Mouse (Mus musculus): ENCODE measurements around the gene Gal3st2b.
"Not testable (repeated sequence)": the region's sequence is repeated elsewhere in the genome, so short reads cannot be mapped to it uniquely, and the experiment has no call there.

Gal3st2b gene

DNA sequence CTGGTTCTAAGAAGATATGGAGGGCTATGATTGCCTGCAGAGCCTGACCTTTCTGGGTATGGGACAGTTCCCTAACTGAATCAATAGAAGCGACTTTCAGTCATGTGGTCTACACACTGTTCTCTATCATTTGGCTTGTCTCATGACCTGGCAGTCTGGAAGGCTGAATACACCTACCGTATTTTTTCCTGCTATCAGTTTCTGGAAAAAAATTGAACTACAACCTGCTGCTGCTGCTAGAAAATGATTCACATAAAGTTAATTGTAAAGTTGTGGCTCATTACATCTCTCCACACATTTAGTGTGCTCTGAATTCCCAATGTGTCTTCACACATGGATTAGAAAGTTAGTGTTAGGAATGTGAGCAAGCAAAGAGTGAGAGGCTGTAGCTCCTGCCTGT, at the start of gene Gal3st2b:
Gene Gal3st2b (plus strand): TSS at position 301 of the 400 bp plus-strand sequence.
- DNase-seq: not testable (repeated sequence)

DNA sequence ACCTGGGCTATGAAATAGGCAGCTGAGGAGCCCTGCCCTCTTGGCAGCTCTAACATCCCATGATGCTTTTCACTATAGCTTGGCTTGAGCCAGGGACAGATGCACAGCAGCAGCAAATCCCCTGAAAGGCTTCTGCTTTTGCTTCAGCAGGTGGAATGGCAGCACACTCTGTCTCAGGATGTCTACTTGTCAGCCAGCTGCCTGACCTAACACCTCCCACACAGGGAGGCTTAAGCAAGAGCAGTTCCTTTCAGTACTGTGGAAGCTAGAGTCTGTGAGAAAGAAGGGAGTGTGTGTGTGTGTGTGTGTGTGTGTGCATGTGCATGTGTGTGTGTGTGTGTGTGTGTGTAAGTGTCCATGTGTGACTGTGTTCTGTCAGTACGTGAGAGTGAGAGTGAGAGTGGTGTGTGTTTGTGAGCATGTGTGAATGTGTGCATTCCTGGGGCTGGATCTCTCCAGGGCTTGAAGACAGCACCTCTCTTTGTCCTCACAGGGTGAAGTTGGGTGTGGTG, 46.5 kb upstream of the Gal3st2b start:
- not testable (repeated sequence) for DNase-seq

DNA sequence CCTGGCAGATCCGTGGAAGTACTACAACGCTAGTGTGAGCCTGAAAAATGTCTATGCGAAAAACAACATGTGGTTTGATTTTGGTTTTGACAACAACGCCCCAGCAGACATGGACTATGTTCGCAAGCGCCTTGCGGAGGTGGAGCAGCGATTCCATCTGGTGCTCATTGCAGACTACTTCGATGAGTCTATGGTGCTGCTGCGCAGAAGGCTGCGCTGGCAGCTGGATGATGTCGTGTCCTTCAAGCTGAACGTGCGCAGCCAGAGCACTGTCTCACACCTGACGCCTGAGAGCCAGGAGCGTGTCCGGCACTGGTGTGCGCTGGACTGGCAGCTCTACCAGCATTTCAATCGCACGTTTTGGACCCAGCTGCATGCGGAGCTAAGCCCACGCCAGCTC, 43.7 kb upstream of the Gal3st2b start:
- not testable (repeated sequence) for DNase-seq

DNA sequence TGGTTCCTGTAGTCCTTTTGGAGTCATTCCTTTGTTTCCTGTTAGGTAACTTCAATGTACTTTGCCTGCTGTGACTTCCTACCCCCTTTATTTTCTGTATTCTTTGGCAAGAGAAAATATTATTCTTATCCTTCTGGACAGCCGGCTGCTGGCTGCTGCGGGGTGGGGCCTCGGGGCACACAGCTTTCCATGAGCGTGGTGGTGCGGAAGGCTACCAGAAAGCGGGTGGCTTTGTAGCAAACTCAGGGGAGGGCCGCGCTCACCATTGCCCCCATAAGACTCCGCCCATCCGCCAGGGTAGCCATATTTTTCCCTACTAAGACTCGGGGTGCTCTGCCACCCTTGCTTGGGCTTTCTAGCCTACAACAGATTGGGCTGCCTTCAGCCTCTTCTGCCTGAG, 36.3 kb upstream of the Gal3st2b start:
- not testable (repeated sequence) for DNase-seq

DNA sequence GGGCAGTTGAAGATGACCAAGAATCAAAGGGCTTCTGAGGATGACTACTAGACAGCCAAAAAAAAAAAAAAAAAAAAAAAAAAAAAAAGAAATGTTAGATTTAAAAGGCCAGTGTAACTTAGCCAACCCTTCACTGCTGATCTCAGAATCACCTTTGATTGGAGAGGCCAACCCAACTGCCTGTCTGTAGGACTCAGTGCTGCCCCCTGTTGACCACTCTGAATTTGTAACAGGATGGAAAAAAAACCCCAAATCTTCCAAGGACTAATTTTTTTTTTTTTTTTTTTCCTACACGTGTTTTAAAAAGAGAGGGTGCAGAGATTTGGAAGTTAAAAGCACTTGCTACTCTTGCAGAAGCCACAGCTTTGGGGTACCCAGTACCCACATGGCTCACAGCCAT, 27.2 kb upstream of the Gal3st2b start:
- not testable (repeated sequence) for DNase-seq

DNA sequence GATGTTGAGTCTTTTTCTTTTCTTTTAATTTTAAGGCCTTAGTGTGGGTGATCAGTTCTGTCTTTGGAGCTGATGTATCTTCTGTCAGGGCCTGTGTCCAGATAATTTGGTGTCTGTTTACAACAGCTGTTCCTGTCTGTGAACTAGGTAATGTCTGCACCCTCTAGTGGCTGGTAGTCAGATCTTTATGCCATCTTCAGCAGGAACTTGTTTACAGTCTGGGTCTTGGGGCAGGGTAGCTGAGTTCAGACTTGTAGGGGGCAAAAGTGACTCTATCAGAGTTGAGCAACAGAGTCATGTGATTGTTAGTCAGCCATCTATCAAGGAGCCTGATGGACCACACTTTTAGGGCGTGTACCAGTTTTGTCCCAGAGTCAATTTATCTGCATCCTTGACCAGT, 20.7 kb upstream of the Gal3st2b start:
- not testable (repeated sequence) for DNase-seq

DNA sequence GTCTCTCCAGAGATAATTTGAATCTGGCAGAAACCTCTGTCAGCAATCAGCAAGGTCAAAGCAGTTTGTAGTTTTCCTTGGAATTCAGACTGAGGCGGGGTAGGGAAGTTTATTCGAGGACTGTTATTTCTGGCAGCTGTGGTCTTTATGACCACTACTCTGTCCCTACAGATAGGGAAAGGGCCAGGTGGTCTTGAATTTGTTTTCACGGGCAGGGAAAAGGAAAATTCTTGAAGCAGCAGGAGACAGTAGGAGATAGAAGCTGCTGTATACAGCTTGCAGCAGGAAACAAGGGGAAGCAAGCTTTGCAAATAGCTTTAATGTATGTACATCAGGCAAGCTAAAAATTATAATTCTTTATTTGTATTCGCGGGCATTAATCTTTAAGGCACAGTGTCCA, 16.8 kb upstream of the Gal3st2b start:
- not testable (repeated sequence) for DNase-seq

DNA sequence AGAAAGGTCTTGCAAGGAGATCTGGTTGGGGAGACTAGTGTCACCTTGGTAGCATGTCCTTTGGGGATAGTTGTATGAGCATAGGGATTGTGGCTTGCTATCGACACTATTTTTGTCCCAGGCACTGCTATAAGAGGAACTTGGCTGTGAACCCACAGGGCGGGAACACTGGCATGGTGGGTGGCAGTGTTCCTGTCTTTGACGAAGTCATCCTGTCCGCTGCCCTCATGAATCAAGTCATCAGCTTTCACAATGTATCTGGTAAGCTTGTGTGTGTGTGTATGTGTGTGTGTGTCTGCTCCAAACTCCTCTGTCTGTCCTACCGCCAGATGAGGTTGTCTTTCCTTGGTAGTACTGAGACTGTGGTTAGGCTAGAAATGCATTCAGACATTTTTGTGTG, 11.4 kb upstream of the Gal3st2b start:
- not testable (repeated sequence) for DNase-seq

DNA sequence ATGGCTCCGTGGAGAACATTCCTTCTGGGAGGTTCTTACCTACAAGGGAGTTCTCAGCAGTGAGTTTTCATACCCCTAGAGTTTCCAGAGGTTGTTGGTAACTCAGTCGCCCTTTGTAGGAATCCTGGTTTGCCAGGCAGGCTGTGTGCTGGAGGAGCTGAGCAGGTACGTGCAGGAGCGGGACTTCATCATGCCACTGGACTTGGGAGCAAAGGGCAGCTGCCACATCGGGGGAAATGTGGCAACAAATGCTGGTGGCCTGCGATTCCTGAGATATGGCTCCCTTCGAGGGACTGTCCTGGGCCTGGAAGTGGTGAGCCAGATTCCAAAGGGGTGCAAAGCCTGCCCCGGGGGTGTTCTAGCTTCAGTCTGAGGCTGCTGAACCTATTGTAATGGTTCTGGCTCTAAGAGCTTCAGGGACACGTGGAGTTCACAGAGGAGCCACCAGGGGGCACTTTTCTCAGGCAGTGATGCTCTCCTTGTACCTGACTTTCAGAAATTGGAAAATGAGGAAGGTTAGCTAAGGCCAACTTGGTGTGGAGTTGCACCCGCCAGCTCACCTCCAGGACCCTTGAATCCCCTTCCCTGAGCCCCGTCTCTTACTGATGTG, 9.0 kb upstream of the Gal3st2b start:
- not testable (repeated sequence) for DNase-seq

DNA sequence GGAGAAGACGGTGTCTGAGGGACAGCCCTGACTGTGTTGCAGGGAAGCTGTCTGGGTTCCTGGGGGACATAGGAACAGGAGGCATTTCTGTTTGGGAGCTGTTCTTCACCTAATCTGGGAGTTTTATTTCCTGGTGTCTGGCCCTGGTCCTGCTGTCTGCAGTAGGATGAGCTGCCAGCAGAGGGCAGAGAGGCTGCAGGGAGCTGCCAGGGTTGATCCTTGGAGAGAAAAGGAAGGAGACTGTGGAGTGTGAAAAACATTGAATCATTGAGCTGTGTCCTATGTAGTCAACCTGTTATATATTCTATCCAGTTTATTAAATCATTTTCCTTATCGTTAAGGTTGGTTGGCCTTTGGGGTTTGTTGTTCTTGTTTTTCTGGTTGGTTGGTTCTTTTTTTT, 6.2 kb upstream of the Gal3st2b start:
- not testable (repeated sequence) for DNase-seq

DNA sequence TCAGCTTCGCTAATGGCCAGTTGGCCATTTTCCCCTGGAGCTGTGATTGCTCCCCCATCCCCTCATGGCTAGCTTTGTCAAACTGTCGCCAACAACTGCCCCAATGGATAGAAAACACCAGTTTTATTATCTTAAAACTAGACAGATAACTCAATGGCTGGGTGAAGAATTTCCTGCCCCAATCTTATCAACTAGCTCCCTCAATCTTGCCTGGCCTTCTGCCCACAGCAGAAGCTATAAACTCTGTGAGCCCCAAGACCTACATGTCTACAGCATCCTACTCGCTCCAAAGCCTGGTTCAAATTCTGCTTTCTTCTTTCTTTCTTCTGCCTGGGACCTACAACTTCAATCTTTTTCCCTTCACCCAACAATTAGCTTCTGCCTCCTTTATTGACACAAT, 951 bp upstream of the Gal3st2b start:
- DNase-seq: not testable (repeated sequence)

DNA sequence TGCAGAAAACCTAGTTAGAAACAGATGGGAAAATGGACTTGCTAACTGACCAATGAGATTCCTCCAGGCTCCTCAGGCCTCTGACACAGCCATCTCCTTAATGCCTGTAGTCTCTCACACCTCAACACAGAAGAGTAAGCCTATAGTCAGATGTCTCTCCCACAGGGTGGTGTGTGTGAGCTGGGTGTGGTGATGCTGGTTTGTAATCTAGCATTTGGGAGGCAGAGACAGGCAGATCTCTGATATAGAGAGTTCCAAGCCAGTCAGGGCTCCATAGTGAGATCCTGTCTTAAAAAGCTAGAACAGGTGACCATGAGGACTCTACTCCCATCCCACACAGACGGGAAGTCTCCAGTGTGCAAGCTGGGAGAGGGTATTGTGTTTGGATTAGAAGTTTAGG, 664 bp downstream of the Gal3st2b start:
- DNase-seq: not testable (repeated sequence)

DNA sequence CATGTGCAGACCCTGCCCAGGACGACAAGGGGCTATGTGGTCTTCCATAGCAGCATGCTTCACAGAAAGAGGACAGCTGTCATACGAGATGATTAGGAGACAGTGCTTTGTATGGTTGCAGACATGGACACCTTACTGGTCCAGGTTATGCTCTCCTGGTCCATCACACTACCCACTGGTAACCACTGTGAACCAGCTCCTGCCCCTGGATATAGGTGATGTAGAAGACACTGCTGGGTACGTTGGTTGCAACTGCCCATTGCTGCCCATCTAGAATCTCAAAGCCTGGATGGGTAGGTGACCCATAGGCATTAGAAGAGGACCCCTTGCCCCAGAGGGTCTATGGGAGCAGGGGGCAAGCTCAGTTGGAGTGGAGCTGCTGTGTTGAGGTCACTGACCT, 1.2 kb downstream of the Gal3st2b start:
- not testable (repeated sequence) for DNase-seq

DNA sequence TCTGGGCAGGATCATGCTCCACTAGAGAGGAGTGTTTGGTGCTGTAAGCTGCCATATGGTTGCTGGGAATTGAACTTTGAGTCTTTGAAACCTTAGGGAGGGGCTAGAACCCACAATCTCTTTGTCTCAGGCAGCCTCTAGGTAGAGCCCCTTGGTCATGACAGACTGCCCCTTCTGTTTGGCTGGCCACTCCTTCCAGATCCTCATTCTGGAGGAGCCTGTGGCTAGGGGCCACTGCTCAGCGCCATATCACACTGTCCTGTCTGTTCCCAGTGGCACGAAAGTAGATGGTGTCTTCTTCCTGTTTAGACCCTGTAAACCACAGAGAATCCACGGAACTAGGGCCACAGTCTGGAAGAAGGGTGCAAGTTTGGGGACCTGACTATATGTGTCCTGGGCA, 4.5 kb downstream of the Gal3st2b start:
- not testable (repeated sequence) for DNase-seq

DNA sequence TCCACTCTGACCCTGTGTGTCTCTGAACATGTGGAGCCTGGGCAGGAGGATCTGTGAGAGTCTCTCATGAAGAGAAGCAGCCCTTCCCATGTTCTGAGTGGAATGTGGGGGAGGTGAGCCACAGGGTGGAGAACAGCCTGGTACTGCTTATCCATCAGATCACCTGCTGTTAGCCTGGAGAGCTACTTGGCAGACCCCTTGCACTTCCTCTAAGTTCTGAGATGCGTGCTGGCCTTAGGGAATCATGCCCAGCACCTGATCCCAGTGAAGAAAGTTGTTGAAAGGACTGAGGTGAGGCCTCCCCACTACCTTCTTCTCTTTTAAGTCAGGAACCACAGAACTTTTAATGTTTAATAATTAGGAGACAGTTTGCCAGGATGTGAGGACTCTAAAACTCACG, 5.0 kb downstream of the Gal3st2b start:
- not testable (repeated sequence) for DNase-seq

DNA sequence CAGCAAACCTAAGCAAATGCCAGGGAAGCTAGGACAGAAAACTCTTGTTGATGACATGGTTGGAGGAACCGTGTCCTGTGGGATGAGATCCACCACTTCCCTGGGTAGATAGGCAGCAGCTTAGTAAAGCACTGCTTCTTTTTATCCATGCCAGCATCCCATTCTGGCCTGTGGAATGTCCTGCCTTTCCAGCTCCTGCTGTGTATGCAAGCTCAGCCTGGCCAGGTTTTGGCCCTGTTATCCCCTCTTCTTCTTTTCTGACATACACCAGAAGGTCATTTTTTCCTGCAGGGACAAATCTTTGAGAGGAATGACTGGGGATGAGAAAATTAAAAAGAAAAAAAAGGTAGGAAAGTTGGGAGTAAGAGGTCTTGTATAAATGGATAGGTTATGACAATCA, 17.3 kb downstream of the Gal3st2b start:
- not testable (repeated sequence) for DNase-seq

DNA sequence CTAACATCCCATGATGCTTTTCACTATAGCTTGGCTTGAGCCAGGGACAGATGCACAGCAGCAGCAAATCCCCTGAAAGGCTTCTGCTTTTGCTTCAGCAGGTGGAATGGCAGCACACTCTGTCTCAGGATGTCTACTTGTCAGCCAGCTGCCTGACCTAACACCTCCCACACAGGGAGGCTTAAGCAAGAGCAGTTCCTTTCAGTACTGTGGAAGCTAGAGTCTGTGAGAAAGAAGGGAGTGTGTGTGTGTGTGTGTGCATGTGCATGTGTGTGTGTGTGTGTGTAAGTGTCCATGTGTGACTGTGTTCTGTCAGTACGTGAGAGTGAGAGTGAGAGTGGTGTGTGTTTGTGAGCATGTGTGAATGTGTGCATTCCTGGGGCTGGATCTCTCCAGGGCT, 19.7 kb downstream of the Gal3st2b start:
- not testable (repeated sequence) for DNase-seq

DNA sequence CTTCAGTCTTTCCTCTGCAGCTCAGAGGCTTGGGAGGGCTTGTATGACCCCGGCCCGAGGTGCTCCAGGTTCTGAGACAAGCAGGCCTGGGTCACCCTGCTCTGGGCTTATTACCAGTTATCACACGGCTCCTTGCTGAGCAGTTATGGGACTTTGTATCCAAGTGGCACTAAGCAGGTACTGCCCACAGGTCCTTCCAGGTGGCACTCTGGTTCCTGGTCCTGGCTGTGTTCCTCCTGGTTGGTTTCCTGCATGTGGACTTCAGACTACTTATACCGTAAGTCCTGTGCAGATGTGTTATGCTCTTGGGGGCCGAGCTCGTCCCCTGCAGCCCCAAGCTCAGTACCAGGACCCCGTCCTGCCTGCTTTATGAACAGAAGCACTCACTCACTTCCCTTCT, 20.3 kb downstream of the Gal3st2b start:
- not testable (repeated sequence) for DNase-seq

DNA sequence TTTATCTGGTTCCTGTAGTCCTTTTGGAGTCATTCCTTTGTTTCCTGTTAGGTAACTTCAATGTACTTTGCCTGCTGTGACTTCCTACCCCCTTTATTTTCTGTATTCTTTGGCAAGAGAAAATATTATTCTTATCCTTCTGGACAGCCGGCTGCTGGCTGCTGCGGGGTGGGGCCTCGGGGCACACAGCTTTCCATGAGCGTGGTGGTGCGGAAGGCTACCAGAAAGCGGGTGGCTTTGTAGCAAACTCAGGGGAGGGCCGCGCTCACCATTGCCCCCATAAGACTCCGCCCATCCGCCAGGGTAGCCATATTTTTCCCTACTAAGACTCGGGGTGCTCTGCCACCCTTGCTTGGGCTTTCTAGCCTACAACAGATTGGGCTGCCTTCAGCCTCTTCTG, 31.0 kb downstream of the Gal3st2b start:
- DNase-seq: not testable (repeated sequence)

DNA sequence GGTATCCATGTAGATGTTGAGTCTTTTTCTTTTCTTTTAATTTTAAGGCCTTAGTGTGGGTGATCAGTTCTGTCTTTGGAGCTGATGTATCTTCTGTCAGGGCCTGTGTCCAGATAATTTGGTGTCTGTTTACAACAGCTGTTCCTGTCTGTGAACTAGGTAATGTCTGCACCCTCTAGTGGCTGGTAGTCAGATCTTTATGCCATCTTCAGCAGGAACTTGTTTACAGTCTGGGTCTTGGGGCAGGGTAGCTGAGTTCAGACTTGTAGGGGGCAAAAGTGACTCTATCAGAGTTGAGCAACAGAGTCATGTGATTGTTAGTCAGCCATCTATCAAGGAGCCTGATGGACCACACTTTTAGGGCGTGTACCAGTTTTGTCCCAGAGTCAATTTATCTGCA, 48.4 kb downstream of the Gal3st2b start:
- not testable (repeated sequence) for DNase-seq

DNA sequence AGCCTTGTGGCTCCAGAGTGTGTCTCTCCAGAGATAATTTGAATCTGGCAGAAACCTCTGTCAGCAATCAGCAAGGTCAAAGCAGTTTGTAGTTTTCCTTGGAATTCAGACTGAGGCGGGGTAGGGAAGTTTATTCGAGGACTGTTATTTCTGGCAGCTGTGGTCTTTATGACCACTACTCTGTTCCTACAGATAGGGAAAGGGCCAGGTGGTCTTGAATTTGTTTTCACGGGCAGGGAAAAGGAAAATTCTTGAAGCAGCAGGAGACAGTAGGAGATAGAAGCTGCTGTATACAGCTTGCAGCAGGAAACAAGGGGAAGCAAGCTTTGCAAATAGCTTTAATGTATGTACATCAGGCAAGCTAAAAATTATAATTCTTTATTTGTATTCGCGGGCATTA, 52.3 kb downstream of the Gal3st2b start:
- not testable (repeated sequence) for DNase-seq

DNA sequence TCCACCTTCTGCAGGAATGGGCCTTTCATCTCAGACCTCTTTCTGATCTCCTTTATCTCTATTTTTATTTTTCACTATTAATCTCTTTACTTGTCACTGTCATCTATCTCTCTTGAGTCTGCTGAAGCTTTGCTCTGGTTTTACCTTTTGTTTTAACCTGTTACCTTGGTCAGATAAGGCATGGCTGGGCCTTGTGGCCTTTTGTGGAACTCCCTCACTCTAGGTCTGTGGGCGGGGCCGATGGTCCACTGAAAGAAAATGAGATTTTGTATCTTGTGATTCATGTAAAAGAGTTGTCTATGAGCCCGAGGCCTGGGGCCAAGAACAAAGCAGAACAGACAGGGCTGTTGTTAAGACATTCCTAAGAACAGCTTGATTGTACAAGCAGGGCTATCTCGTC, 52.7 kb downstream of the Gal3st2b start:
- DNase-seq: not testable (repeated sequence)

DNA sequence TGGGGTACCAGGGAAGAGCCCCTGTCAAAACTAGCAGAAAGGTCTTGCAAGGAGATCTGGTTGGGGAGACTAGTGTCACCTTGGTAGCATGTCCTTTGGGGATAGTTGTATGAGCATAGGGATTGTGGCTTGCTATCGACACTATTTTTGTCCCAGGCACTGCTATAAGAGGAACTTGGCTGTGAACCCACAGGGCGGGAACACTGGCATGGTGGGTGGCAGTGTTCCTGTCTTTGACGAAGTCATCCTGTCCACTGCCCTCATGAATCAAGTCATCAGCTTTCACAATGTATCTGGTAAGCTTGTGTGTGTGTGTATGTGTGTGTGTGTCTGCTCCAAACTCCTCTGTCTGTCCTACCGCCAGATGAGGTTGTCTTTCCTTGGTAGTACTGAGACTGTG, 57.7 kb downstream of the Gal3st2b start:
- not testable (repeated sequence) for DNase-seq

DNA sequence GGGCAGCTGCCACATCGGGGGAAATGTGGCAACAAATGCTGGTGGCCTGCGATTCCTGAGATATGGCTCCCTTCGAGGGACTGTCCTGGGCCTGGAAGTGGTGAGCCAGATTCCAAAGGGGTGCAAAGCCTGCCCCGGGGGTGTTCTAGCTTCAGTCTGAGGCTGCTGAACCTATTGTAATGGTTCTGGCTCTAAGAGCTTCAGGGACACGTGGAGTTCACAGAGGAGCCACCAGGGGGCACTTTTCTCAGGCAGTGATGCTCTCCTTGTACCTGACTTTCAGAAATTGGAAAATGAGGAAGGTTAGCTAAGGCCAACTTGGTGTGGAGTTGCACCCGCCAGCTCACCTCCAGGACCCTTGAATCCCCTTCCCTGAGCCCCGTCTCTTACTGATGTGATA, 60.2 kb downstream of the Gal3st2b start:
- DNase-seq: not testable (repeated sequence)

DNA sequence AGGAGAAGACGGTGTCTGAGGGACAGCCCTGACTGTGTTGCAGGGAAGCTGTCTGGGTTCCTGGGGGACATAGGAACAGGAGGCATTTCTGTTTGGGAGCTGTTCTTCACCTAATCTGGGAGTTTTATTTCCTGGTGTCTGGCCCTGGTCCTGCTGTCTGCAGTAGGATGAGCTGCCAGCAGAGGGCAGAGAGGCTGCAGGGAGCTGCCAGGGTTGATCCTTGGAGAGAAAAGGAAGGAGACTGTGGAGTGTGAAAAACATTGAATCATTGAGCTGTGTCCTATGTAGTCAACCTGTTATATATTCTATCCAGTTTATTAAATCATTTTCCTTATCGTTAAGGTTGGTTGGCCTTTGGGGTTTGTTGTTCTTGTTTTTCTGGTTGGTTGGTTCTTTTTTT, 62.8 kb downstream of the Gal3st2b start:
- not testable (repeated sequence) for DNase-seq

Measured in kidney, postnatal 10 days (tissue).